Mouse (Mus musculus): ENCODE measurements at regions not wholly inside any gene's neighbourhood (a gene's known extent, or its start where the extent isn't known, plus 50 kb on each side); places are given as distances from the start of the nearest gene placed in this dataset.
A peak's percentile ranks its signal among the peaks of the same experiment; 100 is the strongest.
"Not testable (repeated sequence)": the region's sequence is repeated elsewhere in the genome, so short reads cannot be mapped to it uniquely, and the experiment has no call there.

GRCm38 (mm10) chr15:19778651-19779050, 670.4 kb upstream of the Cdh12 start:
- DNase-seq (ENCODE audit: extremely low read depth, low read depth), result peak; percentile 4

GRCm38 (mm10) chr15:19783883-19784282, 665.2 kb upstream of the Cdh12 start:
- DNase-seq (ENCODE audit: extremely low read depth, low read depth), result no peak

- DNase-seq (ENCODE audit: extremely low read depth, low read depth), result no peak
Observed at GRCm38 (mm10) chr15:19806994-19807393, 642.1 kb upstream of the Cdh12 start.

GRCm38 (mm10) chr15:19813647-19814046, 635.4 kb upstream of the Cdh12 start:
- no peak for DNase-seq (ENCODE audit: extremely low read depth, low read depth)

GRCm38 (mm10) chr15:19856892-19857655, 592.0 kb upstream of the Cdh12 start:
- not testable (repeated sequence) for DNase-seq (ENCODE audit: extremely low read depth, low read depth)

GRCm38 (mm10) chr15:19857656-19858006, 591.4 kb upstream of the Cdh12 start:
- DNase-seq (ENCODE audit: extremely low read depth, low read depth), result no peak

GRCm38 (mm10) chr15:19858668-19859067, 590.4 kb upstream of the Cdh12 start:
- DNase-seq (ENCODE audit: extremely low read depth, low read depth), result no peak

- no peak for DNase-seq (ENCODE audit: extremely low read depth, low read depth)
Observed at GRCm38 (mm10) chr15:19863979-19864378, 585.1 kb upstream of the Cdh12 start.

- DNase-seq (ENCODE audit: extremely low read depth, low read depth), result no peak
Observed at GRCm38 (mm10) chr15:19866559-19866958, 582.5 kb upstream of the Cdh12 start.

GRCm38 (mm10) chr15:19869041-19869440, 580.0 kb upstream of the Cdh12 start:
- no peak for DNase-seq (ENCODE audit: extremely low read depth, low read depth)

GRCm38 (mm10) chr15:19872611-19873010, 576.5 kb upstream of the Cdh12 start:
- no peak for DNase-seq (ENCODE audit: extremely low read depth, low read depth)
